1 mouse cellular context compared by ENCODE assay signal in genomic region chr7:17002375-17003195, GRCm38 (mm10).
TF ChIP-seq lines count a peak whose summit lies in the region.

No protein-coding gene starts in this region.

TF ChIP-seq in C2C12, 6 proteins besides CTCF, POLR2A, EP300 and RAD21 (continued from another document):
- TF ChIP-seq MYOG (IDR thresholded peaks at IDR 0.05; ENCODE audit: control insufficient read depth, extremely low read depth, insufficient read length), result no peak
- no peak for TF ChIP-seq MAX (IDR thresholded peaks at IDR 0.05)
- no peak for TF ChIP-seq USF1 (IDR thresholded peaks at IDR 0.05; ENCODE audit: low read depth)
